Mouse (Mus musculus): ENCODE data around the gene Prss33.

DNA sequence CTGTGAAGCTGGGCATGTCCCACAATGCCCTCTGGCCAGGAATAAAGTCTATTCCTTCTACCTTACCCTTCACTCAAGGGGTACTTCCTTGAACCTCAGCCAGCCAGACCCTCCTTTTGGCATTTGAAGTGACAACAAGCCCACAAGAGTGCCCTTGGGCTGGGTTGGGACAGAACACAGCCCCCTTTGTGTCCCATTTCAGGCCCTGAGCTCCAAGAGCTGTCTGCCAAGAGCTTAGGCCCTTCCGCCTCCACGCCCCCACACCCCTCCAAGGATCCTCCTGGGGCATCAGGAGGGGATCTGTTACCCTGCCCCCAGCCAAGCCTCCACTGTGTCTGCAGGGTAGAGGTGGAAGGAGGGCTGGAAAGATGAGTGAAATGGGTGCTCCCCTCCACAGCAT is 41.3 kb upstream of the Prss33 start:
- TF ChIP-seq CTCF (IDR thresholded peaks at IDR 0.05; ENCODE audit: control insufficient read depth, insufficient read depth, low read length) (no peak), POLR2A (IDR thresholded peaks at IDR 0.05; ENCODE audit: borderline replicate concordance, control insufficient read depth, low read depth, low read length) (no peak)
